Mouse (Mus musculus) stomach, embryonic 16.5 days (tissue): Measurements from ENCODE around the gene Tyms. TPM values are rescaled to one million over a fixed set of nuclear protein-coding genes. Genes with fewer than 3 reads are reported as not detected.

Experiments used
- ATAC-seq: fragments of 200-750 bp; cut with Nextera tagmentation; 2 replicates; pipeline ENCODE4 v1.8.0; 2017; ENCODE audit warnings: moderate number of reproducible peaks, moderate TSS enrichment; ENCODE audit not compliant: insufficient read depth, low FRiP score
- H3K27ac ChIP-seq: fragments of 300-500 bp; sonication (generic); 2 replicates; pipeline ENCODE4 v1.5.1; 2014; ENCODE audit warnings: low read length
- H3K27me3 ChIP-seq: fragments of 300-500 bp; sonication (generic); 2 replicates; pipeline ENCODE4 v1.6.1; 2014; ENCODE audit warnings: low read length, control low read depth, mixed read lengths; ENCODE audit not compliant: control insufficient read depth, insufficient read depth
- H3K36me3 ChIP-seq: fragments of 300-500 bp; sonication (generic); 2 replicates; pipeline ENCODE4 v1.6.1; 2014; ENCODE audit warnings: low read length; ENCODE audit not compliant: control insufficient read depth, insufficient read depth
- H3K4me1 ChIP-seq: fragments of 300-500 bp; sonication (generic); 2 replicates; pipeline ENCODE4 v1.6.1; 2014; ENCODE audit warnings: low read length, control low read depth, mixed read lengths; ENCODE audit not compliant: control insufficient read depth, insufficient read depth
- H3K4me2 ChIP-seq: fragments of 300-500 bp; sonication (generic); 2 replicates; pipeline ENCODE4 v1.6.1; 2014; ENCODE audit warnings: low read depth, low read length, mixed read lengths
- H3K4me3 ChIP-seq: fragments of 300-500 bp; sonication (generic); replicated peaks from 2 replicates; pipeline ENCODE4 v1.5.1; 2014; ENCODE audit warnings: mild to moderate bottlenecking, low read length
- H3K9ac ChIP-seq: fragments of 300-500 bp; sonication (generic); 2 replicates; pipeline ENCODE4 v1.6.1; 2014; ENCODE audit warnings: low read length
- H3K9me3 ChIP-seq: fragments of 300-500 bp; sonication (generic); replicated peaks from 2 replicates; pipeline ENCODE4 v1.6.1; 2016; ENCODE audit warnings: low read length, control low read depth; ENCODE audit not compliant: control insufficient read depth
- WGBS: fragments of 180-500 bp; shearing (Covaris S2); extraction: QIAGEN DNeasy Blood & Tissue Kit; methylation state at CpG from one replicate; pipeline ENCODE4 v1.1.7; 2014; 5-methylcytosine and 5-hydroxymethylcytosine counted together
- polyA plus RNA-seq: library from polyadenylated mRNA; unstranded; fragments of >200 nt; fragmentation: Nextera tagmentation; extraction: Ambion mirVana; gene quantifications from 2 replicates; pipeline ENCODE4 v1.2.1, GENCODE M21; 2015

Gene Tyms
- polyA plus RNA-seq, 1 experiment from 2014 or later = 232 TPM

DNA sequence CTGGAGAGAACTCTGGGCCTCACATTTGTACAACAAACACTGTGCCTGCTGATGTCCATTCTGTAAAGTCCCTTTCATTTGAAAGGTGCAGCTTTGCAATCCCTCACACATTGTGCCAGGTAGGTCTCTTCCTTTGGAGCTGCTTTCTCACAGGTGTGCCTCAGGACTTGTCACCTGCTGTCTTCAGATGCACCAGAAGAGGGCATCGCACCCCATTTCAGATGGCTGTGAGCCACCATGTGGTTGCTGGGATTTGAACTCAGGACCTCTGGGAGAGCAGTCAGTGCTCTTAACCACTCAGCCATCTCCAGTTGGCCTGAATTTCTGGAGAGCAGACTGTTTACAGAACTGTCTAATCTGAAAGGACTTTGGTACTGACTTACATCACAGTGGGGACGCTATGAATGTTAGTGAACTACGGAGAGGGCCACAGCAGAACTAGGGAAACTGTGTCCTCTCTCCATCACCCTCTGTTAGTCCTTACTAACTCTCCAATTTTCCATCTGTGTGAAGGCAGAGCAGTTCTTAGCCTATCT, 39.2 kb upstream of the Tyms start:
- 77% methylated on average over 3 of the region's 3 CpGs for WGBS
- Histone ChIP-seq H3K9ac (no peak overlapping the region), H3K4me1 (peaks cover 17% of the 10 kb centered on the region), H3K36me3 (no peaks in the 10 kb centered on the region), H3K27me3 (peaks cover 23% of the 10 kb centered on the region), H3K4me3 (no peak overlapping the region), H3K27ac (no peak overlapping the region), H3K9me3 (no peaks in the 10 kb centered on the region), H3K4me2 (no peak overlapping the region)
- ATAC-seq = no peak

DNA sequence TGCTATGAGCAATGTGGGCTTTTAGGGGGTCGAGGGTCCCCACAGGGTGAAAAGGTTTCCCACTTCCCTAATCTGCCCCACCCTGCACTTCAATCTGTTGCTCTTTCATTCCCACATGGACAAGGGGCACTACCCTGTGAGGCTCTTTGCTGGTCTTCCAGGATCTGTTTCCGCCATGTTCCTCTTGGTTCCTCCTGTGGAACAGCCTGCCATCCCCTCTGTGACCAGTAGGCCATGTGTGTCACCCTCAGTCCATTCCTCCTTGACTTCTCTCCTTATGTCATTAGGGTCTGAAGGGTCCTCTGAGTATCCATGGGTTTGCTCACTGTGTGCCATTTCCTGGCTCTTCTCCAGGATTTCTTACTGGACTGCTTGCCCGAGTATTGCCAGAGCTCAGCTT, 38.4 kb upstream of the Tyms start:
- H3K27me3 ChIP-seq = peaks cover 23% of the 10 kb centered on the region
- no peak for ATAC-seq
- peaks cover 17% of the 10 kb centered on the region for H3K4me1 ChIP-seq
- no peak overlapping the region for H3K4me2 ChIP-seq
- no peak overlapping the region for H3K27ac ChIP-seq
- H3K9me3 ChIP-seq = no peaks in the 10 kb centered on the region
- WGBS = 68% methylated on average over 3 of the region's 3 CpGs
- H3K9ac ChIP-seq = no peak overlapping the region
- H3K4me3 ChIP-seq = no peak overlapping the region
- H3K36me3 ChIP-seq = no peaks in the 10 kb centered on the region

GRCm38 (mm10) chr5:30111126-30111525, 37.7 kb upstream of the Tyms start:
- peaks cover 28% of the 10 kb centered on the region for H3K27me3 ChIP-seq
- no peak for ATAC-seq
- H3K4me2 ChIP-seq = peak overlapping the region; percentile 49
- H3K36me3 ChIP-seq = no peaks in the 10 kb centered on the region
- no peak overlapping the region for H3K27ac ChIP-seq
- H3K4me1 ChIP-seq = peaks cover 17% of the 10 kb centered on the region
- no peak overlapping the region for H3K9ac ChIP-seq
- peak overlapping the region; percentile 15 for H3K4me3 ChIP-seq
- 3% methylated on average over 18 of the region's 18 CpGs for WGBS
- H3K9me3 ChIP-seq = no peaks in the 10 kb centered on the region

GRCm38 (mm10) chr5:30110371-30111060, 37.1 kb upstream of the Tyms start:
- H3K27ac ChIP-seq = no peak overlapping the region
- peaks cover 23% of the 10 kb centered on the region for H3K4me1 ChIP-seq
- H3K4me2 ChIP-seq = peak overlapping the region; percentile 49
- H3K9ac ChIP-seq = no peak overlapping the region
- no peaks in the 10 kb centered on the region for H3K9me3 ChIP-seq
- H3K36me3 ChIP-seq = no peaks in the 10 kb centered on the region
- no peak for ATAC-seq
- 14% methylated on average over 22 of the region's 22 CpGs for WGBS
- peak overlapping the region; percentile 15 for H3K4me3 ChIP-seq
- peaks cover 32% of the 10 kb centered on the region for H3K27me3 ChIP-seq

- Histone ChIP-seq H3K27me3 (peaks cover 38% of the 10 kb centered on the region), H3K4me2 (no peak overlapping the region), H3K9me3 (no peaks in the 10 kb centered on the region), H3K27ac (no peak overlapping the region), H3K4me3 (no peak overlapping the region), H3K9ac (no peak overlapping the region), H3K36me3 (no peaks in the 10 kb centered on the region), H3K4me1 (peaks cover 27% of the 10 kb centered on the region)
- ATAC-seq = no peak
- 56% methylated on average over 2 of the region's 2 CpGs for WGBS
Observed at GRCm38 (mm10) chr5:30109899-30110298, 36.5 kb upstream of the Tyms start.

DNA sequence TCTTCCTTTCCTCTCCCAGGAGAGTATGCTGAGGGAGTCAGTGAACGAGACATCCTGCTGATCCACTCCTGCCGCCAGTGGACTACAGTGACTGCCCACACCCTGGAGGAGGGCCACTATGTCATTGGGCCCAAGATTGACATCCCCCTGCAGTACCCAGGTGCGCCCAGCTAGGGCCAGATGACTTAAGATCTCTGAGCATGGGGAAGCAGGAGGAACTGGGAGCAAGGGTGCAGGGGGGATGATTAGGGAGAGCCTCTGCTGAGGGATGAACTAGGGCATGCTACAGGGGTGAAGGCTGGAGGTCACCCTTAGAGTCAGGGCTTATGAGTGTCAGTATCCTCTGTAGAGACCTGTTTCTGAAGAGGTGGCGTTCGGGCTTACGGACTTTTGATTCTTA, 34.8 kb upstream of the Tyms start:
- Histone ChIP-seq H3K27ac (no peak overlapping the region), H3K4me1 (peaks cover 28% of the 10 kb centered on the region), H3K27me3 (peaks cover 38% of the 10 kb centered on the region), H3K4me2 (no peak overlapping the region), H3K9ac (no peak overlapping the region), H3K9me3 (no peaks in the 10 kb centered on the region), H3K36me3 (no peaks in the 10 kb centered on the region), H3K4me3 (no peak overlapping the region)
- no peak for ATAC-seq
- 81% methylated on average over 6 of the region's 6 CpGs for WGBS

DNA sequence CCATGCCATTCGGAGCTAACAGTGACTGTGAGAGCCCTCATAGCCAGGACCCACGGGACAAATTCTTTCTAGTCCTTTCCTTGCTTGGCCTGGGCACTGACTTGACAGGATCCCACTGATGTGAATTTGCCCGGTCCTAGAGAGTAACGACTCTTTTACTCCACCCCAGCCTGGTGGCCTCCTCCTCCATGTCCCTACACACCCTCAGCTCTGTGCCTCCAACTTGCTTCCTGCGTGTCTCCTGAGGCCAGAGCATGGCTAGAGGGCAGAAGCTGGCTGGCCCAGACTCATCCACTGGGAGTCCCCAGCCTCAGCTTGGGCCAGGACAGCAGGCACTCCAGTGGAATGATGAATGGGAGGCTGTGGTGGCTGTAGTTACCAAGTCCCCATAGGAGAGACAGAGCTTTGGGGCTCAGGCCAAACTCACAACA, 34.2 kb upstream of the Tyms start:
- Histone ChIP-seq H3K27ac (no peak overlapping the region), H3K4me1 (peaks cover 28% of the 10 kb centered on the region), H3K9me3 (no peaks in the 10 kb centered on the region), H3K4me2 (no peak overlapping the region), H3K36me3 (no peaks in the 10 kb centered on the region), H3K9ac (no peak overlapping the region), H3K27me3 (peaks cover 33% of the 10 kb centered on the region), H3K4me3 (no peak overlapping the region)
- no peak for ATAC-seq
- 21% methylated on average over 5 of the region's 5 CpGs for WGBS

DNA sequence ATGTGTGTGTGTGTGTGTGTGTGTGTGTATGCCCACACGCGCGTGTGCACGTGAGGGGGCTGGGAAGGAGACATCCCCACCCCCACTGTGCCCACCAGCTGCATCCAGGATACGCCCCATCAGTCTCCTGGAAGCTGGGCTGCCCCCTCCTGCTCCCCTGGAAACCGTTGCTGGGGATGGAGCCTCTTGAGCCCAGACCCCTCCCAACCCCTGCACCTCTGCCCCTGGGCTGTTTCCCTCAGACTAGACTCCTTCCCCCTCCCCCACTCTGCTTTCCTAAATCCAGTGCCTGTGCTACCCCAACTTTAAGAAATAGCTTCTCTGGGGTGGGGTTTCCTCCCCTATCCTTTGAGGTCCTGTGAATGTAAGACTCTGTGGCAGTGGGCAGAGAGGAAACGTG, 33.8 kb upstream of the Tyms start:
- Histone ChIP-seq H3K4me1 (peaks cover 28% of the 10 kb centered on the region), H3K27me3 (peaks cover 30% of the 10 kb centered on the region), H3K27ac (no peak overlapping the region), H3K36me3 (no peaks in the 10 kb centered on the region), H3K4me3 (no peak overlapping the region), H3K9me3 (no peaks in the 10 kb centered on the region), H3K4me2 (no peak overlapping the region), H3K9ac (no peak overlapping the region)
- no peak for ATAC-seq
- 21% methylated on average over 7 of the region's 7 CpGs for WGBS

GRCm38 (mm10) chr5:30106756-30107155, 33.3 kb upstream of the Tyms start:
- no peak for ATAC-seq
- H3K27ac ChIP-seq = no peak overlapping the region
- H3K36me3 ChIP-seq = no peaks in the 10 kb centered on the region
- H3K9ac ChIP-seq = no peak overlapping the region
- WGBS = 25% methylated on average over 2 of the region's 2 CpGs
- H3K4me3 ChIP-seq = no peak overlapping the region
- H3K4me1 ChIP-seq = peaks cover 28% of the 10 kb centered on the region
- peaks cover 29% of the 10 kb centered on the region for H3K27me3 ChIP-seq
- H3K9me3 ChIP-seq = no peaks in the 10 kb centered on the region
- H3K4me2 ChIP-seq = no peak overlapping the region
